Mouse (Mus musculus): ENCODE data around the gene Pid1.

GRCm38 (mm10) chr1:84272951-84273350 lies 91.0 kb downstream of the Pid1 start:
- no peak for TF ChIP-seq CTCF (IDR thresholded peaks at IDR 0.05; ENCODE audit: low read depth, low read length)
- TF ChIP-seq POLR2A (IDR thresholded peaks at IDR 0.05; ENCODE audit: extremely low read depth, insufficient read depth, low read length): no peak
